Mouse (Mus musculus): Measurements from ENCODE around the gene Chp2. TPM values are rescaled to one million over a fixed set of nuclear protein-coding genes. Genes with fewer than 3 reads are reported as not detected.
"Not testable (repeated sequence)": the region's sequence is repeated elsewhere in the genome, so short reads cannot be mapped to it uniquely, and the experiment has no call there.

The Chp2 gene
- total RNA-seq, 2 experiments from 2014 or later = 3.8 to 4.1 TPM

DNA sequence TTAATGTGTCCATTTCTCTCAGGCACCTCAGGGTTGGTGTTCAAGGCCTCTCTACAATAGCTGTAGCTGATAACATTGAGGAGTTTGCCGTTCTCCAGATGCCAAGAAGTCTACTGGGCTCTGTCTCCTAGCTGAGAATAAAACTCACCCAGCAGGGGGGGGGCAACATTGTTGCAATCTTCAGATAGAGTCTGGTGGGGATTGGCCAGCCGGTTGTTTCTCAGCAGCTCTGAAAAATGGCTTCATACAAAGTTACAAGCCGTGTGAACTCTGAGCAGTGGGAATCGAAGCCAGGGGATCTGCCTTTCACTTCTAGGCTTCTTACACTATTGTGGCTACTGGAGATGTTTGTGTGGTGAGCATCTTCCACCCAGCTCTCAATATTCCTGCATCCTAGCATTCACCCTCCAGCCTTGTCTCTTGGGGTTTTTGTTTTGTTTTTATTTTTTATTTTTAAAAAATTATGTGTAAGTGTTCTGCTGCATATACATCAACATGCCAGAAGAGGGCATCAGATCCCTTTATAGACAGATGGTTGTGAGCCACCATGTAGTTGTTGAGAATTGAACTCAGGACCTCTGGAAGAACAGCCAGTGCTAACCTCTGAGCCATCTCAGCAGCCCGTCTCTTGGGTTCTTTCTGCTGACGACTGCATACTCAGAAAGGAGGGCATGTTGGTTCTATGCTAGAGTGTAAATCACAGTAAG lies 21.3 kb downstream of the Chp2 start:
- no peak for DNase-seq
- intact Hi-C loops (cut with DNase I) = no loop called here

DNA sequence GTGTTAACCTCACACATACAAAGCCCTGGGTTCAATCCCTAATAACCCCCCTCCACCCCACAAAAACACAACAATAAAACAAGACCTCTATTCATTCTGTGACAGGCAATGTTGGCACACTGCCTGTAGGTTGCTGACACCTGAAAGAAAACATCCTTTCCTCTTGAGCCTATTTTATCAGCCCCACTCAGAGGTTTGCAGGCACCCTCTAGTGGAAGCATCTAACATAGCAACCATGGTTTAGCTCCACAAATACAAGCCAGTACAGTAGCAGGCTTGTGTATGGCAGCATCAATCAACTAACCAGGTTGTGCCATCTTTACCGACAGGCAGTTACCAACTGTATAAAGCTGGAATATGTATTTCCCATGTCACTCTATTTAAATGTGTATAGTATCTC lies 23.0 kb downstream of the Chp2 start:
- peak in 1 of 2 experiments; percentile 27 for DNase-seq
- intact Hi-C loops (cut with DNase I) = loop anchor here (2.0 kb wide), 1 partner anchor 39 kb away; no protein-coding TSS in a partner anchor

DNA sequence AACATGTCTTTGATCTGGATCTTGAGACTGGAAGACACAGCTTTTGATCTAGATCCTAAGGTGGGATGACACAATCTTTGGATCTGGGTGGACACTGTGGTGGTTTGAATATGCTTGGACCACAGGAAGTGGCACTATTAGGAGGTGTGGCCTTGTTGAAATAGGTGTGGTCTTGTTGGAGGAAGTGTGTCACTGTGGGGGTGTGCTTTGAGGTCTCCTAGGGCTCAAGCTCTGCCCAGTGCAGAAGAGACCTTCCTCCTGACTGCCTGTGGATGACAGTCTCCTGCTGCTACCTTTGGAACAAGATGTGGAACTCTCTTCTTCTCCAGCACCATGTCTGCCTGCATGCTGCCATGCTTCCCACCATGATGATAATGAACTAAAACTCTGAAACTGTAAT lies 23.4 kb downstream of the Chp2 start:
- intact Hi-C loops (cut with DNase I) = loop anchor here (2.0 kb wide), 1 partner anchor 40 kb away; no protein-coding TSS in a partner anchor
- DNase-seq = not testable (repeated sequence)

DNA sequence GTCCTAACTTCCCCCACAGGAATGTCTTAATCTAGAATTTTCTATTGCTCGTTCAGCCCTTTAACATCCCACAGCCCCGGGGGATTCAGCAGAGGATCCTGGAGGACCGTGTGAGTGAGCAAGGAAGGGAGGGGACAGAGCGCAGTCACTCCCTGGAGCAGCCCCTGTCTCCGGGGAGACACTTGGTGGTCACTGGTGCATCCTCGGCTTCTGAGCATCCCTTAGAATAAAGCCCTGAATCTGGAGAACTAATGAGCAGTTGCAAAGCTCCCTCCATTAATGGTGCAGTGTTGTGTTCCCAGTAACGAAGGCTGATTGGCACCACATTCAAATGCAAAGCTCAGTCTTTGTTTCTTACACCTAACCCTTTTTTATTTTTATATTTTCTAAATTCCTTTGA lies 24.9 kb downstream of the Chp2 start:
- intact Hi-C loops (cut with DNase I) = no loop called here
- DNase-seq = no peak

DNA sequence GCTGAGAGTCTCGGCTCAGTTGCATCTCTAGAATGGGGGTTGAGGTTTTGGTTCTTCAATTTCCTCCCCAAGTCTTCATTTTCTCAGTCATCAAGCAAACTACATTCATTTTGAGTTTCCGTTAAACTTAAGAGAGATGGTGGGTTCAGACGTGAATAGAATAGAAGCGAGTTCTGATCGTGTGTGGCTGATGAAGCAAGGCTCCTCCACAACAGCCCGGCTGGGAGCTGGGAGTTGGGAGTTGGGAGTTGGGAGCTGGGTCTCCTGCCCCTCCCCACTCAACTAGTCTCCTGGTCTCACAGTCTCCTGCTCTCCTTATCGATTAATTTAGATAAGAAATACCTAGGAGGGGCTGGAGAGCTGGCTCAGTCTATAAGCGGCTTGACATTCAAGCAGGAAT lies 25.3 kb downstream of the Chp2 start:
- intact Hi-C loops (cut with DNase I) = no loop called here
- no peak for DNase-seq

DNA sequence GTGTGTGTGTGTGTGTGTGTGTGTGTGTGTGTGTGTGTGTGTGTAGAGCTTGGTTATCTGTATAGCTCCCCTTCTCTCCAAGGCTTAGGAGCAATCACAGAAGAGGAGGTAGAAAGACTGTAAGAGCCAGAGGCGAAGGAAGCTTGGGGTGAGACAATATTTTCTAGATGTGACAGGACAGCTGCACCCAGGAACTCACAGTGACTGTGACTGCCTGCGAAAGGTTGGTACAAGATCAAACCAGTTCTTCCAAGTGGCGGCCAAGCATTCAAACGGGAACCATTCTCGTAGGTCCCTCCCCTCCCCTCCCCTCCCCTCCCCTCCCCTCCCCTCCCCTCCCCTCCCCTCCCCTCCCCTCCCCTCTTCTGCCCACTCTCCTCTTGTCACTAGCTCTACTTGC lies 26.7 kb downstream of the Chp2 start:
- intact Hi-C loops (cut with DNase I) = no loop called here
- DNase-seq = no peak

DNA sequence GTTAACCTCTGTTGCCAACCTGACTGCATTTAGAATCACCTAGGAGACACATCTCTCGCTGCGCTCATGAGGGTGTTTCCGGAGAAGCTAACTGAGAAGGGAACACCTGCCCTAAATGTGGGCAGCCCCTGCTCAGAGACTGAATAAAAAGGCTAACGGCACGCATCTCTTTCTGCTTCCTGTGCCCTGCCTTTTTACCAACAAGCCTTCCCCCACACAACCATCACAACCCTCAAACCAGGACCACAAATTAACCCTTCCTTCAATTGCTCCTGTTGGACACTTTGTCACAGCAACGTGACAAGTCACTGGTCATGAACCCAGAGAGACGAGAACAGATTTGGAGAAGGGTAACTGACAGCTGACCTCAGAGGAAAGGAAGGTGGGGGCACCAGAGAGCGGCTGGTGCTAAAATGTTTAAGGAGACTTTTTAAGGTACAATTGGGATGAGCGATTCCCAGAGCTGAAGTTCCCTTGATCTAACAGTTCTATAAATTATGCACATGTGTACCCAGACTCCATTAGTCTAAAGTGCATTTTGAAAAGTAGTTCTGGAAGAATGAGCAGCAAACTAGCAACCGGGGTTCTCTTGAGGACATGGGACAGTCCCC lies 28.1 kb downstream of the Chp2 start:
- intact Hi-C loops (cut with DNase I) = no loop called here
- no peak for DNase-seq

DNA sequence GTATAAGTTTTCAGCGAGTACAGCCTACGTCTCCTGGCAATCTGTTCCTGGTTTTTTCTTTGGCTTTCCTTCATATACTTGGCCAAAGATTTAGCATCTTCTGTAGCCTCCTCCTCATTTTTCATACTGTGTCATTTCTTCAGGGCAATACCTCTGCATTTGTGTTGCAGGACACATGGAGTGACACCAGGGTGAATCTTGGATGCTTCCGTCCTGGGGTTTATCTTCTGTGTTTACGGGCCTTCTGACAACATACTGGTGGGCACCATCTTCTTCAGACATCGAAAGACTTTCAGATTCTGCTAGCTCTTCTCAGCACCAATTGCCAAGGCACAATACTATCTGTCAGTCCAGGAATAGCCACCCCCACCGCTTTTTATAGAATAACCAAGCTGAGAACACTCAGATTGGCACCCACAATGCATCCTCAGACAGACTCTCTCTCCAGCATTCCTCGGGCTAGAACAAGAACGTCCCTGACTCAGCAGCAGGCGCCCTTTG lies 30.1 kb downstream of the Chp2 start:
- intact Hi-C loops (cut with DNase I) = no loop called here
- no peak for DNase-seq

DNA sequence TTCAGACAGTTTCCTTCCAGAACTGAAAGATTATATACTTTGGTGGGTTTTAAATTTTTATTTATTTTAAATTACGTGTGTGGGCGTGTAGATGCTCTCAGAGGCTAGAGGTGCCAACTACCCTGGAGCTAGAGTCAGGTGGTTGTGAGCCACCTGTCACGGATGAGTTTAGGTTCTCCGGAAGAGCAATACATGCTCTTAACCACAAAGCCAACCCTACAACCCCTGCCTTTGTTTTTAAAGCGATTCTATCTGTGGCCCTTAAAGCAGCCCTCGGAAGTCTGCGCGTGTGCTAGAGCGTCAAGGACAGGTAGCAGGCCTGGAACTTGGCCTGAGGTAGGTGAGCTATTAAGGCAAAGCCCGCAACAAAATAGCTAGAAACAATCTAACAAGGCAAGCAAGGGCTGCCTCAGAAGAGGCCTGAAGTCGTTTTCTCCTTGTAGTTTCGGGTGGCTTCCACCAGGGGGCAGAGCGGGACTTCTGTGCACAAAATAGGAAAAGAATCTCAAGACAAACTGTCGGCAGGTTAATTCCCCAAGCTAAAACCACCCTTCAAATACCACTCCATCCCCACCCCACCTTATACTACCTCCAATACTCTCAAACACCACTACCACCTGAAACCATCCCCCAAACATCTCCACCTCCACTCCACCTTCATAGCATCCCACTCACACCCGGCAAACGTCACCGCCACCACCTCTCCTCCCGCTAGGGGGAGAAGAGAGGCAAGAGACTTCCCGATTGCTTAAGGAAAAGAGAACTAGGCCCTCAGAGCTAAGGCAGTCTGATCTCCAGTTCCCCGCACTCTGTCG lies 32.1 kb downstream of the Chp2 start:
- DNase-seq = peak; percentile 68 to 76

DNA sequence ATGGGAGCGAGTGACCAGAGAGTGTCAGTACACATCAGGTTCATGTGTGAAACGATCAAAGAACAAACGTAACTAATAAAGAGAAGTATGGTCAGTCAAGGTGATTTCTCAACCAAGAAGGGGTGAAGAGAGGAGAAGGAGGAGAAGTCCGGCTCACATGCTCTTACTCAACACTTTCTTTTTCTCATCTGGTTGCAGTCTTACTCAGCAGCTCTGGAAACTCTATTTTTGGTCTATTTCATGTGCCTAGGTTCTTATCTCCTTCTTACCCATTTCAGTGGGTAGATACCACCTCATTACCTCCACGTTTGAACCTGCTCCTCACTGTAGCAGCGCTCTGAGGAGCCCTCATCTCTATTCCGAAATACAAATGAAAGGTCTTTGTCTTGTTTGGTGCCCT lies 37.4 kb downstream of the Chp2 start:
- no peak for DNase-seq
- intact Hi-C loops (cut with DNase I) = no loop called here

More for the DNA sequence above, 32.1 kb downstream of the Chp2 start:
- intact Hi-C loops (cut with DNase I) = loop anchor here (1.0 to 5.0 kb wide), 2 partner anchors 209 to 671 kb away; no protein-coding TSS in a partner anchor

DNA sequence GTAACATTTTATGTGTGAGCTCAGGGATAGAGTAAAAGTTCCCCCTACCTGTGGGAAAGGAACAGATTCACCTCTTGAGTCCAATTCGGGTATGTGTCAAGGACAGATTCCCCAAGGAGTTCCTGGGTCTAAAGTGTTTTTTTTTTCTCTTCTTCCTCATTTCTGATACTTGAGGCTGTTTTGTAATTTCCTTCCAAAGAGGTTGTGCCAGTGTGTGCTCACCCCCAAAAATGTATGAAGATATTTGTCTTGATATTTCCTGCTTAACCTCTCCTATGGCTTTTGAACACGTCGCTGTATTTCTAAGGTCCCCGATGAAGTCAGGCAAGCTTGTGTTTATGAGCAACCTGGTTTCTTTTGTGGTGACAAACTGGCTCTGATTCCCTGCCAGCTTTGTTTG lies 39.2 kb downstream of the Chp2 start:
- intact Hi-C loops (cut with DNase I) = no loop called here
- DNase-seq = no peak

DNA sequence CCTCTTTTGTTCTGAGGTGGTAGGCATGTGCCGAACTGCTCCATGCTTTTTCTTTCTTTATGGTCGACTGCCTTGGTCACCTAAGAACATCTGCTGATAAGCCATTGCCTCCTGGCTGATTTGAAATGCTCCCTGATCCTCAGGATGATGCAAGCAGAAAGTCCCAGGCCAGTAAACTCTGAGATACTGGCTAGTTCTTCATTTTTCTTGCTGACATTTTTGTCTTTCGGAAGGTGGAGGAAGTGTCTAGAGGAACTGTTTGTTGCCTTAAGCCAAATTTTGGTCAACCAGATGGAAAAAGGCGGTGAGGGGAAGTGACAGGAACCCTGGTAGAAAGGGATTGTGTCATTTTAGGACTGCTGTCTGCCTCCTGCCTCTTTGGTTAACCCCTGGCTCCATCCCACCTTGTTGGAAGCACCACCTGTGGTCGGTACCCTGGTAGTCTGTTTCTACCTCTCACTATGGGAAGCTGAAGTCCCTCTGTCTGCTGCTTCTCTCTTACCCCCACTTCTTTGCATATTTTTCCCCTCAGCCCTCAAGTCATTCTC lies 40.8 kb downstream of the Chp2 start:
- peak in 1 of 2 experiments; percentile 19 for DNase-seq
- intact Hi-C loops (cut with DNase I) = no loop called here

DNA sequence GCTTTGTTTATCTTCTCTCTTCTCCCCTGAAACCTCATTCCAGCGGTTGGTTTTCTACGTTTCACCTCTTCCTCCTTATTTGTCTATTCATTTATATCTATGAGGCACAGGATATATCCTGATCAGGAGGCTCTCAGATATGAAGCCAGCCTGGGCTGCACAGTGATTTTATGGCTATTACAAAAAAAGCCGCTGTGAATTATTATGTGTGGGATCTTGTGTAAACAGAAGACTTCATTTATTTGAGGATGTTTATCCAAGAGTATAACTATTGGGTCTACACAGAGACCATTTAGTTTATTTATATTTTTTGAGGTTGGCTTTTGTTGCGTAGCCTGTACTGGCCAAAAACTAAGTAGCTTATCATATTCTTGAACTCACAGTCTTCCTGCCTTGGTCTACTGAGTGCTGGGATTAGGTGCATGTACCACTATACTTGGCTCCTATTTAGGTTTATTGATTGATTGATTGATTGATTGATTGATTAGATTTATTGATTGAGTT lies 49.7 kb downstream of the Chp2 start:
- intact Hi-C loops (cut with DNase I) = no loop called here

DNA sequence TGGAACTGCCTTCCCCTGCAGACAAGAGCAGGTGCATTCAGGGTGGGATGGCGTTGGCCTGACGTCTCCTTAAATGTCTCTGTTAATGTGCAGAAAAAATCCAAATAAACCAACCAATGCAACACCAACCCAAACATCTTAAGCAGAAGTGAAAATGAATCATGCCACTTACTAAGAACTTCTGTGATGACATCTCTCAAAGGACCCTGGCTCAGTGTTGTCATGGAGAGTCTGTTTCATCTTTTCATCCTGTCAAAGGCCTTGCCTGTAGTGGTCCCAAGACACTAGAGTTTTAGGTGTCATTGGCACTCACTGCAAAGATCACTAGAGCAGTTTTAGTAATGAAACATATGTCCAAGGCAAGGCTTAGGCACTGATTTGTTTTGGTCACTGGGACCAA lies 53.0 kb downstream of the Chp2 start:
- no peak for DNase-seq
- intact Hi-C loops (cut with DNase I) = no loop called here

More for the DNA sequence above, 49.7 kb downstream of the Chp2 start:
- no peak for DNase-seq

Other genes starting within 250 kb of the Chp2 start
- 10 to 100 TPM; 17.2 to 17.5 TPM for gene Cog7, start 237.8 kb upstream of the Chp2 start, total RNA-seq (2021)
- 10 to 100 TPM; 26.8 to 30.9 TPM for gene Gga2, start 198.3 kb upstream of the Chp2 start, total RNA-seq (2021)
- gene Ubfd1, start 152.3 kb upstream of the Chp2 start, total RNA-seq (2021) = 10 to 100 TPM; 34.7 to 36.0 TPM
- gene Ears2, start 152.2 kb upstream of the Chp2 start, total RNA-seq (2021) = 10 to 100 TPM; 11.6 to 13.8 TPM
- 1,000 to 10,000 TPM; 1,629 to 1,738 TPM for gene Ndufab1, start 117.6 kb upstream of the Chp2 start, total RNA-seq (2021)
- gene Palb2, start 86.5 kb upstream of the Chp2 start, total RNA-seq (2021) = 1 to 10 TPM in 1 of 2 experiments, under 1 TPM in 1; 0.94 to 1.5 TPM
- 10 to 100 TPM; 26.8 to 29.6 TPM for gene Dctn5, start 86.5 kb upstream of the Chp2 start, total RNA-seq (2021)
- gene Plk1, start 60.1 kb upstream of the Chp2 start, total RNA-seq (2021) = 1 to 10 TPM in 1 of 2 experiments, under 1 TPM in 1; 0.86 to 1.2 TPM
- not detected for gene Ern2, start 33.3 kb upstream of the Chp2 start, total RNA-seq (2021)
- 1 to 10 TPM; 3.2 to 4.9 TPM for gene Prkcb, start 69.3 kb downstream of the Chp2 start, total RNA-seq (2021)